Mouse (Mus musculus): ENCODE results near the gene Atrnl1. TPM values are rescaled to one million over a fixed set of nuclear protein-coding genes. Genes with fewer than 3 reads are reported as not detected.
A peak's percentile ranks its signal among the peaks of the same experiment; 100 is the strongest.
"Not testable (repeated sequence)": the region's sequence is repeated elsewhere in the genome, so short reads cannot be mapped to it uniquely, and the experiment has no call there.

Atrnl1 gene
- polyA plus RNA-seq, 1 experiment from 2014 or later = 4.5 TPM

DNA sequence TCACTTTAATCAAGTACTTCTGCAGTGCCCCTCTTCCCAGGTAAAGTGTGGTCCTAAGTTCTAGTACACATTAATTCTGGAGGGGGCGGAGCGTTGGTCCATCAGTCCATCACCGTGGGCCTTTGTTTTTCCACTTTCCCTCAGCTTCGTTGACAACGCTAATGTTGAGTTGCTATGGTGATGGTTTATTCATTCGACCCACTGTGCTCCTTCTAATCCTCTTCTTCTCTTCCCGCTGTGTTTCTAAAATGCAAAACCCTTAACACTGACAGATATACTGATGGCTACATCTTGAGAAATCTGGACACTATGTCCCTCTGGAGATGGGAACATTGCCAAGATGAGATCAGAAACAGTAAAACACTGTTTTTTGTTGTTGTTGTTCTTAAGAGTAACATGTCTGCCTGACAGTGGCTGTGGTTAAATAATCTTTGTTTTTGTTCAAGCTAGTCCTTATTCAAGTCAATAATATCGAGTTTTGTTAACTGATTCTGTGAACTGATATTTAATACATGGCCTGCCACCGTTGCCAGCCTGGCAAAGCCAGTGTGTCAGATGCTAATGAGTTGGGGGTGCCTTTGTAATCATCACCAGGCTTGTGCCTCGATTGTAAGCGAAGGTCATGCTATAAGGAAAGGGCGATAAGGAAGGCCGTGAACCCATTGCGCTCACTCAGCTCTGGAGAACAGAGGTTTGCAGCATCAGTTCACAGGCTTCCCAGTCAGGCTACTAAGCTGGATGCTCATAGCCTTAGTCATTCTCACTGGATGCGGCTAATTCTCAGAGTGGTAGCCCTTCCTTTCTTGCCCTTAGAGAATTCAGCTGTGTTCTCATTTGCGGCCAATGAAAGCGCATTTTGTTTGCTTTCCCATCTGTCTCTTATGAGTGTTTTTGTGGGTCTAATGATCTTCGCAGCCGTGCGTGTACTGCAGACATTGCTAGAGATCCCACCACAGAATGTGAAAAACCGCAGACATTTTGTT, 375.4 kb downstream of the Atrnl1 start:
- no peaks in the 10 kb centered on the region for H3K27me3 ChIP-seq (replicated peaks; ENCODE audit: insufficient read depth, low read length)
- DNase-seq (ENCODE audit: low spot score) (peak; percentile 33), ATAC-seq (0 out of 2 replicates have a peak, but pooled peaks have one; percentile 23)

DNA sequence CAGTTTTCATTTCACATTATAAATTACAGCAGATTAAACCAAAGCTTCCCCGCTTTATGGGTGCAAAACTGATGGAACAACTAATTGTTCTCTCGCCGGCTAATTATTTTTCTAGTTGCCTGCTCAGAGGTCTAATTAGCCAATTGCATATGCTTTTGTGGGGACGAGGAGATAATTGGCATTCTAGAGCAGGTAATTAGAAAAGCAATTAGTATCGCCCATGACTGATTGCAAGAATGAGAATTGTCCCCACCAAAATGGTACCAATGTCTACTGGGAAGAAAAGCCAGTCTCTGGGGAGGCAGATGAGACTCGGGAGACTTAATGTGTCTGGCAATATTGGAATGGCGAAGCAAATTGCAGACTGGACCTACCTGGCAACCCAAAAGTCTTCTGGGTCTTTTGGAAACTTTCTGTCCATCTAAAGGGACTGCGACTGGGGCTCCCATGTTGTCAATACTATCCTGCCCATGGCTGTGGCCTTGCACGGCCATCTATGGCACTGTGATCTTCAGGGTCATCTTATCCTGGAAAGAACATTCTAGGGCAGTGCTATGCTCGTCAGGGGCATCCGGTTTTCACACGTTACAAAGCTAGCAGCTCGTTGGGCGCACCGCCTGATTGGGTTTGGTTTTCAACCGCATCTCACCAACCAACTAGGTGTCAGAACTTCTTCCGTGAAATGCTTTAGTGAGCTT, 377.0 kb downstream of the Atrnl1 start:
- DNase-seq (ENCODE audit: low spot score) = no peak
- TF ChIP-seq EP300 (IDR thresholded peaks at IDR 0.05) = no peak
- no peak for TF ChIP-seq CTCF (IDR thresholded peaks at IDR 0.05)
- H3K27ac ChIP-seq (ENCODE audit: low read length) = no peak overlapping the region
- H3K27me3 ChIP-seq (replicated peaks; ENCODE audit: insufficient read depth, low read length) = no peaks in the 10 kb centered on the region
- H3K9ac ChIP-seq (replicated peaks; ENCODE audit: low read depth) = no peak overlapping the region
- no peak overlapping the region for H3K4me2 ChIP-seq (replicated peaks; ENCODE audit: low read depth, low read length)
- no peaks in the 10 kb centered on the region for H3K36me3 ChIP-seq (ENCODE audit: insufficient read depth, low read length)
- H3K9me3 ChIP-seq (ENCODE audit: low read length) = no peaks in the 10 kb centered on the region
- no peak for ATAC-seq
- H3K4me3 ChIP-seq (ENCODE audit: low read depth, low read length) = no peak overlapping the region
- no peaks in the 10 kb centered on the region for H3K4me1 ChIP-seq (ENCODE audit: insufficient read depth, low read depth, low read length)
- WGBS = 95% methylated on average over 17 of the region's 17 CpGs

More for the DNA sequence above, 375.4 kb downstream of the Atrnl1 start:
- Histone ChIP-seq H3K4me2 (replicated peaks; ENCODE audit: low read depth, low read length) (no peak overlapping the region), H3K9me3 (ENCODE audit: low read length) (no peaks in the 10 kb centered on the region), H3K9ac (replicated peaks; ENCODE audit: low read depth) (no peak overlapping the region), H3K4me3 (ENCODE audit: low read depth, low read length) (no peak overlapping the region), H3K27ac (ENCODE audit: low read length) (no peak overlapping the region), H3K4me1 (ENCODE audit: insufficient read depth, low read depth, low read length) (no peaks in the 10 kb centered on the region), H3K36me3 (ENCODE audit: insufficient read depth, low read length) (no peaks in the 10 kb centered on the region)
- no peak for TF ChIP-seq CTCF (IDR thresholded peaks at IDR 0.05)
- TF ChIP-seq EP300 (IDR thresholded peaks at IDR 0.05) = no peak
- WGBS = 89% methylated on average over 21 of the region's 21 CpGs

DNA sequence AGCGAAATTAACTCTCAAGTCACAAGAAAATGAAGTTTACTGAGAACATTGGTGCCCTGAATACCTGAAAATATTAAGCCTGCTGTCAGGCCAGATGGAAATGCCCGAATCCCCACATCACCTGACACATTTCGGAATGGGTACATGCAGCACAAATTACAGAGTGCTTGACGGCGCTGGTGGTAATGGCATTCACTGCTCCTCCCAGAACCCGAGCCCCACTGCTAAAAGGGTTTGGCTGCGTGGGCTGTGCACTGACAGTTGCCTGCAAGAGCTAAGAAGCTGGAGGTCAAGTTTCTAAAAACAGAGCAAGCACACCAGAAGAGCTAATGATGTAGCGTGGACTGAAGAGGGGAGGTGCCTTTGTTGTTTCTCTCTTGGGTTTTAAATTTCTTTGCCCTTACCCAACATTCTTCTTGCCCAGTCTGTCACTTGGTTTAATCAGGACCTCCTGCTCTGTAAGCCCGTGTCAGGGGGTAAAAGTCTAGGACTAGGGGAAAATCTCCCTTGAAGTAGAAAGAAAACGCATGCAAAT, 377.8 kb downstream of the Atrnl1 start:
- WGBS = 72% methylated on average over 10 of the region's 10 CpGs
- TF ChIP-seq EP300 (IDR thresholded peaks at IDR 0.05) (no peak), CTCF (IDR thresholded peaks at IDR 0.05) (no peak)
- Histone ChIP-seq H3K27me3 (replicated peaks; ENCODE audit: insufficient read depth, low read length) (no peaks in the 10 kb centered on the region), H3K9ac (replicated peaks; ENCODE audit: low read depth) (no peak overlapping the region), H3K4me1 (ENCODE audit: insufficient read depth, low read depth, low read length) (no peaks in the 10 kb centered on the region), H3K36me3 (ENCODE audit: insufficient read depth, low read length) (no peaks in the 10 kb centered on the region), H3K9me3 (ENCODE audit: low read length) (no peaks in the 10 kb centered on the region), H3K4me3 (ENCODE audit: low read depth, low read length) (no peak overlapping the region), H3K4me2 (replicated peaks; ENCODE audit: low read depth, low read length) (no peak overlapping the region), H3K27ac (ENCODE audit: low read length) (no peak overlapping the region)
- no peak for DNase-seq (ENCODE audit: low spot score)
- ATAC-seq = no peak

- H3K4me3 ChIP-seq (ENCODE audit: low read depth, low read length) = no peak overlapping the region
- H3K27me3 ChIP-seq (replicated peaks; ENCODE audit: insufficient read depth, low read length) = no peaks in the 10 kb centered on the region
- DNase-seq (ENCODE audit: low spot score) (no peak), ATAC-seq (no peak)
- H3K27ac ChIP-seq (ENCODE audit: low read length) = no peak overlapping the region
- no peak overlapping the region for H3K9ac ChIP-seq (replicated peaks; ENCODE audit: low read depth)
- H3K9me3 ChIP-seq (ENCODE audit: low read length) = no peaks in the 10 kb centered on the region
- WGBS = 88% methylated on average over 14 of the region's 14 CpGs
- no peaks in the 10 kb centered on the region for H3K4me1 ChIP-seq (ENCODE audit: insufficient read depth, low read depth, low read length)
- TF ChIP-seq EP300 (IDR thresholded peaks at IDR 0.05) (no peak), CTCF (IDR thresholded peaks at IDR 0.05) (no peak)
- H3K4me2 ChIP-seq (replicated peaks; ENCODE audit: low read depth, low read length) = no peak overlapping the region
- no peaks in the 10 kb centered on the region for H3K36me3 ChIP-seq (ENCODE audit: insufficient read depth, low read length)
Measured at GRCm38 (mm10) chr19:57991099-57991760, 380.4 kb downstream of the Atrnl1 start.

GRCm38 (mm10) chr19:57994174-57994833, 383.5 kb downstream of the Atrnl1 start:
- not testable (repeated sequence) for ATAC-seq; H3K9me3 ChIP-seq (ENCODE audit: low read length); H3K9ac ChIP-seq (replicated peaks; ENCODE audit: low read depth); DNase-seq (ENCODE audit: low spot score); H3K4me2 ChIP-seq (replicated peaks; ENCODE audit: low read depth, low read length); H3K4me1 ChIP-seq (ENCODE audit: insufficient read depth, low read depth, low read length); H3K36me3 ChIP-seq (ENCODE audit: insufficient read depth, low read length); H3K4me3 ChIP-seq (ENCODE audit: low read depth, low read length); H3K27me3 ChIP-seq (replicated peaks; ENCODE audit: insufficient read depth, low read length); H3K27ac ChIP-seq (ENCODE audit: low read length)
- WGBS = 88% methylated on average over 15 of the region's 15 CpGs
